Mouse (Mus musculus): ENCODE results near the gene Hsd17b12. TPM values are rescaled to one million over a fixed set of nuclear protein-coding genes. Genes with fewer than 3 reads are reported as not detected.

Gene Hsd17b12
- polyA plus RNA-seq, 1 experiment from 2014 or later: 104 TPM

- Histone ChIP-seq H3K36me3 (ENCODE audit: control insufficient read depth, insufficient read depth, low read length) (peaks cover 74% of the 10 kb centered on the region), H3K9me3 (ENCODE audit: control insufficient read depth, low read length) (no peaks in the 10 kb centered on the region), H3K4me2 (ENCODE audit: low read depth, low read length) (no peak overlapping the region), H3K4me1 (ENCODE audit: control insufficient read depth, insufficient read depth, low read length) (no peaks in the 10 kb centered on the region), H3K27me3 (replicated peaks; ENCODE audit: control insufficient read depth, insufficient read depth, low read length) (no peaks in the 10 kb centered on the region), H3K9ac (ENCODE audit: low read depth, low read length) (no peak overlapping the region), H3K4me3 (ENCODE audit: low read depth, low read length) (no peak overlapping the region), H3K27ac (replicated peaks; ENCODE audit: low read depth, low read length) (no peak overlapping the region)
- 92% methylated on average over 2 of the region's 2 CpGs for WGBS
- ATAC-seq (ENCODE audit: low read depth): no peak
- no peak for DNase-seq (ENCODE audit: low spot score)
These were observed 169.3 kb downstream of the Hsd17b12 start for GRCm38 (mm10) chr2:93988440-93988839.

Small RNAs within 50 kb of the gene (microRNA-seq; reads per million reads assigned to microRNA genes)
- not detected for gene Gm23630 (ENCODE audit: borderline number of aligned reads)

Other genes starting within 250 kb of the Hsd17b12 start
- 6.9 and 10.6 TPM in 2 replicates for gene Gm13889, start 200.8 kb downstream of the Hsd17b12 start, polyA plus RNA-seq (2014; fragmentation: Nextera tagmentation; extraction: Ambion mirVana)
- not detected in 2 replicates for gene Gm27027, start 161.6 kb downstream of the Hsd17b12 start, polyA plus RNA-seq (2014; fragmentation: Nextera tagmentation; extraction: Ambion mirVana)
- gene Alkbh3, start 147.2 kb downstream of the Hsd17b12 start, polyA plus RNA-seq (2014; fragmentation: Nextera tagmentation; extraction: Ambion mirVana): 53.8 and 69.8 TPM in 2 replicates
- gene Ttc17, start 248.7 kb upstream of the Hsd17b12 start, polyA plus RNA-seq (2014; fragmentation: Nextera tagmentation; extraction: Ambion mirVana): 16.9 and 17.8 TPM in 2 replicates